Mouse (Mus musculus) C2C12 (cell line): ENCODE results near the gene Fabp3. TPM values are rescaled to one million over a fixed set of nuclear protein-coding genes. Genes with fewer than 3 reads are reported as not detected.

Experiments
- H3K27me3 ChIP-seq: one replicate; pipeline ENCODE4 v1.6.1; 2011; ENCODE audit not compliant: control insufficient read depth, insufficient read depth, insufficient read length
- H3K36me3 ChIP-seq: one replicate; pipeline ENCODE4 v1.6.1; 2011; ENCODE audit not compliant: control insufficient read depth, insufficient read depth
- H3K4me3 ChIP-seq: one replicate; pipeline ENCODE4 v1.5.1; 2011; ENCODE audit warnings: mild to moderate bottlenecking, control low read depth; ENCODE audit not compliant: poor library complexity, insufficient read depth, severe bottlenecking
- H3K79me2 ChIP-seq: one replicate; pipeline ENCODE4 v1.6.1; 2011; ENCODE audit not compliant: control insufficient read depth, insufficient read depth
- H3K79me3 ChIP-seq: one replicate; pipeline ENCODE4 v1.6.1; 2011; ENCODE audit warnings: low read depth, control low read depth
- H3ac ChIP-seq: one replicate; pipeline ENCODE3; 2011; ENCODE audit warnings: low read depth; ENCODE audit not compliant: control insufficient read depth, insufficient read length
- CEBPB ChIP-seq: IDR thresholded peaks from one replicate; pipeline ENCODE4 v1.6.1; 2011; ENCODE audit warnings: low read depth, mild to moderate bottlenecking, control low read depth, moderate library complexity
- CTCF ChIP-seq: IDR thresholded peaks from one replicate; pipeline ENCODE4 v1.5.1; 2011; ENCODE audit not compliant: control insufficient read depth, insufficient read depth, insufficient read length
- FOSL1 ChIP-seq: IDR thresholded peaks from one replicate; pipeline ENCODE4 v1.8.0; 2011; ENCODE audit warnings: mild to moderate bottlenecking, low read length; ENCODE audit not compliant: poor library complexity, insufficient read depth, severe bottlenecking
- MAX ChIP-seq: IDR thresholded peaks from one replicate; pipeline ENCODE4 v1.6.1; 2011; ENCODE audit warnings: mild to moderate bottlenecking, control low read depth
- MYOD1 ChIP-seq: IDR thresholded peaks from one replicate; pipeline ENCODE4 v1.6.1; 2011; ENCODE audit warnings: low read depth; ENCODE audit not compliant: control insufficient read depth, insufficient read length
- MYOG ChIP-seq: IDR thresholded peaks from one replicate; pipeline ENCODE4 v1.6.1; 2011; ENCODE audit not compliant: control insufficient read depth, insufficient read length; ENCODE audit errors: extremely low read depth
- USF1 ChIP-seq: IDR thresholded peaks from one replicate; pipeline ENCODE4 v1.6.1; 2011; ENCODE audit warnings: low read depth, mild to moderate bottlenecking, control low read depth, moderate library complexity
- polyA plus RNA-seq: library from polyadenylated mRNA; unstranded; fragments of >200 nt; fragmentation: generic; extraction: Trizol; gene quantifications from one replicate; pipeline ENCODE4 v1.2.1, GENCODE M21; 2012; ENCODE audit warnings: missing spikeins

The Fabp3 gene
- polyA plus RNA-seq, 1 experiment: 14.5 TPM

DNA sequence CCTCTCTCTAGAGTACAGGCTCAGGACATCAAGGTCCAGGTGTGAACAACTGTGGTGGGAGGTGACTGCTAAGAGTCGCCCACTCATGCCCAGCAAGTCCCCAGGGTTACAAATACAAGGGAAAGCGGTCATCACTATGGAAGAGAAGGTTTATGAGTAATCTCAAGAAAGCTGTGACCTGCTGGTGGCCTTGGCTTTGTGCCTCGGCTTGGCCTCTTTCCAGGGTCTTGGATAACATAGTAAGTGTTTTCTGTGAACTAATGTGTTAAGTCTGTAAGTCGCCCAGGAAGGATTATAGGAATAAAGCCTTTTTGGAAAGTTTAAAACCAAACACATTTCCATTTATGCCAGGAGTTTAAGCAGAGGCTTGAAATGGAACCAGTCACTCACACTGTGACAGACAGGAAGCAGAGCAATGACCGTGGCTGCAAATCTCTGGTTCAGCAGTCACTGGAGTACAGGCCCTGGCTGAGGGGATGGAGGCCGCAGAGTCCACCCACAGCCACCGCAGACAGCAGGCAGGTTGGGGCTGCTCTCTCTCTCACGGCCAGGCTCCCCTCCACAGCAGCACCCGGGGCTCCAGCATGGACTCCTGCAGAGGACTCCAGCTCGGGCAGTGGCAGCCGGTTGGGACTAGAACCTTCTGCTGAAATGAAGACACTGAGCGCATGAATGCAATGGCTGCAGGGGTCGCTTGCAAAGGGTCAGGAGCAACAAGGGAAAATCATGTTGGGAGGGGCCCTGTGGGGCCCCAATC, 7.6 kb downstream of the Fabp3 start:
- TF ChIP-seq MYOD1 (no peak), CTCF (no peak), MYOG (no peak), CEBPB (no peak), FOSL1 (no peak), USF1 (no peak), MAX (no peak)
- H3K79me3 ChIP-seq: no peaks in the 10 kb centered on the region
- H3K27me3 ChIP-seq: no peaks in the 10 kb centered on the region
- H3K36me3 ChIP-seq: peaks cover 7% of the 10 kb centered on the region
- H3K4me3 ChIP-seq: no peak overlapping the region
- H3ac ChIP-seq: no peak overlapping the region
- no peaks in the 10 kb centered on the region for H3K79me2 ChIP-seq

- Histone ChIP-seq H3K4me3 (no peak overlapping the region), H3K27me3 (no peaks in the 10 kb centered on the region), H3K79me2 (no peaks in the 10 kb centered on the region), H3ac (no peak overlapping the region), H3K36me3 (peaks cover 10% of the 10 kb centered on the region), H3K79me3 (no peaks in the 10 kb centered on the region)
- no peak for TF ChIP-seq MAX
- no peak for TF ChIP-seq FOSL1
- TF ChIP-seq MYOG: no peak
- TF ChIP-seq CEBPB: no peak
- no peak for TF ChIP-seq USF1
- TF ChIP-seq CTCF: no peak
- no peak for TF ChIP-seq MYOD1
Observed at GRCm38 (mm10) chr4:130316691-130317090, 8.3 kb downstream of the Fabp3 start.

DNA sequence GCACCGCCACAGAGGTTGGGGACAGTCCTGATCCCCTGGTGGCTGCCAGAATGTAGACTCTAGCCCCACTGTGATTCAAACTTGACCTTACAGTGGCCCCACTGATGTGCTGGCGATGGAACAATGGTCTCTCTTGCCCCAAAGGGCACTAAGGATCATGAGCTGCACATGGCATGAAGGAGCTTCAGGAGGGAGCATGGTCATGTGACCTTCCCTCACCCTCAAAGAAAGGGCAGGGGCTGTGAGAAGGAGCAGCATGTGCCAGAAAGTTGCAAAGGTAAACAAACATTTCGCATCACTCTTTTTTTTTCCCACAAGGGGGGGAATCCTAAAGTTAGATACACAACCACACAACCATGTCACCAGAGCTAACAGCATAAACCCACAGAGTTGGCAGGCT, 9.7 kb downstream of the Fabp3 start:
- no peaks in the 10 kb centered on the region for H3K79me2 ChIP-seq
- no peaks in the 10 kb centered on the region for H3K79me3 ChIP-seq
- peaks cover 11% of the 10 kb centered on the region for H3K36me3 ChIP-seq
- no peak overlapping the region for H3ac ChIP-seq
- H3K4me3 ChIP-seq: no peak overlapping the region
- TF ChIP-seq MYOG: no peak
- no peak for TF ChIP-seq CEBPB
- no peak for TF ChIP-seq FOSL1
- TF ChIP-seq MAX: no peak
- TF ChIP-seq USF1: no peak
- TF ChIP-seq CTCF: no peak
- TF ChIP-seq MYOD1: no peak
- no peaks in the 10 kb centered on the region for H3K27me3 ChIP-seq

DNA sequence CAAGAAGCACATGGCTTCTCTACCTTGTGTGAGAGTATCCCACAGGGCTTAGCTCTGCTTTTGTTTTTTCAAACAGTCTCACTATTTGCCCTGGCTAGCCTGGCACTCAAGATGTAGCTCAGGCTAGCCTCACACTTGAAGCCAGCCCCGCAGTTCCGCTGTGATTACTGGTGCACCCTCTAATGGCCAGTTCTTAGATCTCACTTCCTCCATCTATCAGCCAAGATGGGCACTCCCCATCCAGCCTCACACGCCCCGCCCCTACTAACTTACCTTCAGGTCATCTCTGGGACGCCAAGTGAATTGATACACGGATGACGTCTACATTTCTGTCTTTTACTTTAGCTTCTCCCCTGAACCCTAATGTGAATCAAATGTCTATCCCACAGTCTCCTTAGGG, 11.2 kb downstream of the Fabp3 start:
- Histone ChIP-seq H3K79me2 (no peaks in the 10 kb centered on the region), H3K4me3 (no peak overlapping the region), H3ac (no peak overlapping the region), H3K36me3 (peaks cover 11% of the 10 kb centered on the region), H3K27me3 (no peaks in the 10 kb centered on the region), H3K79me3 (no peaks in the 10 kb centered on the region)
- TF ChIP-seq CEBPB: no peak
- no peak for TF ChIP-seq USF1
- TF ChIP-seq MAX: no peak
- no peak for TF ChIP-seq CTCF
- TF ChIP-seq MYOG: no peak
- no peak for TF ChIP-seq MYOD1
- TF ChIP-seq FOSL1: no peak

DNA sequence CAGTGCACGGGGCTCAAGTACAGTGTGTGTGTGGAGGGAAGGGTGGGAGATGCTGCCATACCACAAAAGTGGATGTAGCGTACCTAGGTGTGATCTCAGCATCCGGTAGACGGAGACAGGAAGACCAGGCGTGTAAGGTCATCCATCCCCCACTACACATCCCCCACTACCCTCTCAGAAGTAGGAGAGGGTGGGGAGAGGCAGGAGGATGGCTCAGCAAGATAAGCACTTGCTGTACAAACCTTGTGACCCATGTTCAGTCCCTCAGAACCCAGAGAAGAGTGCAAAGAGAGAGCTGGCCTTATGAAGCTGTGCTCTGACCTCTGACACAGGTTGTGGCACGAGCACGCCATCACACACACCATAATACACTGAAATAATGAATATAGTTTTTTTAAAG, 13.2 kb downstream of the Fabp3 start:
- Histone ChIP-seq H3K36me3 (peaks cover 17% of the 10 kb centered on the region), H3K79me2 (no peaks in the 10 kb centered on the region), H3K27me3 (no peaks in the 10 kb centered on the region), H3K4me3 (no peak overlapping the region), H3K79me3 (no peaks in the 10 kb centered on the region), H3ac (no peak overlapping the region)
- TF ChIP-seq FOSL1 (no peak), MAX (no peak), CTCF (no peak), MYOG (no peak), MYOD1 (no peak), USF1 (no peak), CEBPB (no peak)
